Mouse (Mus musculus) bone marrow, adult 2 months (tissue): ENCODE data around the gene Phldb2.

Source experiments
- CTCF ChIP-seq: fragments of 200-500 bp; IDR thresholded peaks from 2 replicates; pipeline ENCODE4 v1.5.1; 2011; ENCODE audit warnings: low read length, control low read depth; ENCODE audit not compliant: control insufficient read depth, insufficient read depth
- POLR2A ChIP-seq: fragments of 200-500 bp; IDR thresholded peaks from 2 replicates; pipeline ENCODE4 v1.6.1; 2011; ENCODE audit warnings: low read depth, mild to moderate bottlenecking, control low read depth, low read length, borderline replicate concordance; ENCODE audit not compliant: control insufficient read depth

- TF ChIP-seq CTCF, result no peak
- TF ChIP-seq POLR2A, result no peak
Measured at GRCm38 (mm10) chr16:45791286-45791685, 162.1 kb downstream of the Phldb2 start.
